Mouse (Mus musculus): ENCODE measurements around the gene Uri1.

DNA sequence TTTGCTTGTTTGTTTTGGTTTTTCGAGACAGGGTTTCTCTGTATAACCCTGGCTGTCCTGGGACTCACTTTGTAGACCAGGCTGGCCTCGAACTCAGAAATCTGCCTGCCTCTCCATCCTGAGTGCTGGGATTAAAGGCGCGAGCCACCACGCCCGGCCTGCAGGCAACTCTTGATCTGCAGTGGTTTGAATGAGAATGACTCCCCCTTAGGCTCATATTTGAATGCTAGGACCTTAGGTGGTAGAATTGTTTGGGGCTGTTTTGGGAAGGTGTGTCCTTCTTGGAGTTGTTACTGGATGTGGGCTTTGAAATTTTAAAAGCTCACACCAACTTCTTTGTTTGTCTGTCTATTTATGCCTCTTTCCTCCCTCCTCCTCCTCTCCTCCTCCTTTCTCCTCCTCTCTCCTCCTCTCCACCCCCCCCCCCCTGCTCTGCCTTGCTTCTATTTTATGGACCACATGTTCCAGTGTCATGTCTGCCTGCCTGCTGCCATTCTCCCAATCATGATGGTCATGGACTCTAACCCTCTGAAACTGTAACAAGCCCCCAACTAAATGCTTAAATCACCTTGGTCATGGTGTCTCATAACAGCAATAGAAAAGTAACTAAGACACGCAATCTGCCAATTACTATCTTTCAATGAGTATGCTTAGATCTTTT is 4.7 kb upstream of the Uri1 start:
- TF ChIP-seq POLR2A (IDR thresholded peaks at IDR 0.05; ENCODE audit: low read depth, low read length) (no peak), CTCF (conservative IDR thresholded peaks at IDR 0.05; ENCODE audit: insufficient read depth, insufficient read length, low read depth, low read length) (no peak)

All from kidney, adult 2 months (tissue).